Mouse (Mus musculus) splenic B cell, adult 2 months (primary cell): ENCODE measurements around the gene Cct4.

Source experiments
- DNase-seq: peaks from one replicate; pipeline ENCODE4 v3.0.0-alpha.2; 2011; ENCODE audit warnings: low read depth, low spot score
- H3K27me3 ChIP-seq: 2 replicates; pipeline ENCODE4 v1.6.1; 2012; ENCODE audit warnings: mild to moderate bottlenecking, low read length, moderate library complexity, mixed read lengths; ENCODE audit not compliant: control insufficient read depth, poor library complexity, insufficient read depth, severe bottlenecking
- H3K36me3 ChIP-seq: 2 replicates; pipeline ENCODE4 v1.6.1; 2012; ENCODE audit warnings: mild to moderate bottlenecking, low read length, moderate library complexity, mixed read lengths; ENCODE audit not compliant: control insufficient read depth, poor library complexity, insufficient read depth, severe bottlenecking

The Cct4 gene

GRCm38 (mm10) chr11:23047252-23047651 is 56.9 kb downstream of the Cct4 start:
- no peak for DNase-seq
- Histone ChIP-seq H3K36me3 (no peaks in the 10 kb centered on the region), H3K27me3 (no peaks in the 10 kb centered on the region)

- no peaks in the 10 kb centered on the region for H3K36me3 ChIP-seq
- no peak for DNase-seq
- no peaks in the 10 kb centered on the region for H3K27me3 ChIP-seq
Measured at GRCm38 (mm10) chr11:23047663-23048582, 57.6 kb downstream of the Cct4 start.

- DNase-seq, result no peak
- Histone ChIP-seq H3K27me3 (no peaks in the 10 kb centered on the region), H3K36me3 (no peaks in the 10 kb centered on the region)
Measured at GRCm38 (mm10) chr11:23049642-23050041, 59.3 kb downstream of the Cct4 start.

GRCm38 (mm10) chr11:23052353-23052752 is 62.0 kb downstream of the Cct4 start:
- DNase-seq, result no peak
- H3K27me3 ChIP-seq, result no peaks in the 10 kb centered on the region

More at GRCm38 (mm10) chr11:23052353-23052752, 62.0 kb downstream of the Cct4 start:
- H3K36me3 ChIP-seq, result no peaks in the 10 kb centered on the region
